Mouse (Mus musculus) stomach, adult 2 months (tissue): ENCODE data around the gene Gm45140. TPM values are rescaled to one million over a fixed set of nuclear protein-coding genes. Genes with fewer than 3 reads are reported as not detected.

Experiments used
- polyA plus RNA-seq: library from polyadenylated mRNA; depleted of rRNA; stranded (reverse); fragments of >200 nt; gene quantifications from 2 replicates; pipeline ENCODE4 v1.2.3, GENCODE M21; 2012; rRNA removed

Gm45140 gene
- 0.12 and 0.22 TPM in 2 replicates for polyA plus RNA-seq

GRCm38 (mm10) chr6:87835695-87836094, at the start of gene Gm45140:
Gene Gm45140 (minus strand): TSS chr6:87835795.

GRCm38 (mm10) chr6:87850900-87851614, 15.5 kb upstream of the Gm45140 start, which contains the start of gene Cnbp:
Gene Cnbp (minus strand): TSS chr6:87851106.

GRCm38 (mm10) chr6:87838551-87839197, 3.1 kb upstream of the Gm45140 start, which contains the start of gene Isy1:
Gene Isy1 (minus strand): TSS chr6:87838798.

GRCm38 (mm10) chr6:87811675-87812338, 23.8 kb downstream of the Gm45140 start, which contains the start of gene Rab43:
Gene Rab43 (minus strand): TSS chr6:87812164.

GRCm38 (mm10) chr6:87777842-87778241, 57.8 kb downstream of the Gm45140 start, which contains the start of gene Gp9:
Gene Gp9 (plus strand): TSS chr6:87778072.

Other genes with a start within 250 kb of the Gm45140 start
- gene Prokr1, start 245.1 kb downstream of the Gm45140 start, polyA plus RNA-seq: 0.23 and 0.47 TPM in 2 replicates
- 1.7 and 2.5 TPM in 2 replicates for gene Aplf, start 163.6 kb downstream of the Gm45140 start, polyA plus RNA-seq
- gene Efcc1, start 104.9 kb downstream of the Gm45140 start, polyA plus RNA-seq: 1.6 and 2.3 TPM in 2 replicates
- 1.1 and 3.0 TPM in 2 replicates for gene Gp9, start 57.7 kb downstream of the Gm45140 start, polyA plus RNA-seq
- gene Rab43, start 23.6 kb downstream of the Gm45140 start, polyA plus RNA-seq: 32.2 and 34.4 TPM in 2 replicates
- gene Isy1, start 3.0 kb upstream of the Gm45140 start, polyA plus RNA-seq: 1.4 and 1.8 TPM in 2 replicates
- 32.1 and 33.0 TPM in 2 replicates for gene Cnbp, start 15.3 kb upstream of the Gm45140 start, polyA plus RNA-seq
- 17.6 and 22.7 TPM in 2 replicates for gene Copg1, start 52.0 kb upstream of the Gm45140 start, polyA plus RNA-seq
- 11.0 and 12.3 TPM in 2 replicates for gene Hmces, start 78.1 kb upstream of the Gm45140 start, polyA plus RNA-seq
- 8.3 and 10.2 TPM in 2 replicates for gene H1fx, start 145.8 kb upstream of the Gm45140 start, polyA plus RNA-seq
- gene Rab7, start 209.5 kb upstream of the Gm45140 start, polyA plus RNA-seq: 48.4 and 57.2 TPM in 2 replicates
- 63.1 and 77.8 TPM in 2 replicates for gene Rpn1, start 248.7 kb upstream of the Gm45140 start, polyA plus RNA-seq